Mouse (Mus musculus): ENCODE results near the gene Cpne4.
A peak's percentile ranks its signal among the peaks of the same experiment; 100 is the strongest.

Cpne4 gene

DNA sequence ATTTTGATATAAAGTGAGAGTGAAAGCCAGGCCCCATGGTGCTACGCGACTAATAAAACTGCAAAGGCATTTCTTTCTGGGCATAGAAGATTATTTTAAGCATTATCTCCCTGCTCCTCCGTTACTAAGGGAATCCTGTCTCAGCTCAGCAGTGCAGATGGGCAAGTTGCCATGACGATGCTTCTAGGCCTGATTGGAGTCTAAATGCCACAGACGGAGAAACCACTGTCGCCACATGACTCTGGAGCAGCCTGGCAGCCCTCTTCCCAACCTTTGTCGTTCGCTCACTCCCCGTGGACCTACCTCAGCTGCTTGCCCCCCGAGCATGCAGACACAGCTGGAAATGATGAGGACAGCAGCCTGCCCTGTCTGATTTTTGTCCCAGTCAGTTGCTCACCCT lies 501.3 kb downstream of the Cpne4 start:
- DNase-seq (ENCODE audit: low spot score) = no peak

DNA sequence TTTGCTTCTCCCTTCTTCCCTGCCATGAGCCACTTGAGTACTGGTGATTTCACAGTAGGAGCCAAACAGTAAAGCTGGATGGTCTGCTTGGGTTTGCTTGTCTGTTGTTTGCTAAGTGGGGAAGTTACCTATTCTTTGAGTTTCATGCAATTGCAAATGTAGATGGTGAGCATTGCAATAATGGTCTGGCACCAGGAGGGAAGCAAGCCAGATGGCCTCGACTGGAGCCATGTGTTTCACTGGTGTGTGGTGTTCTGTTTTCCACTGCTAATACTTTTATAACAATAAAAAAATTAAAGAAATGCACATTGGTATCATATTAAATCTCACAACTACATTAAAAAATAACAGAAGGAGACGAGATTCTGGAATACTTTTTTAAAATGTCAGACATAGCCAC lies 502.6 kb downstream of the Cpne4 start:
- DNase-seq (ENCODE audit: low spot score) = no peak

DNA sequence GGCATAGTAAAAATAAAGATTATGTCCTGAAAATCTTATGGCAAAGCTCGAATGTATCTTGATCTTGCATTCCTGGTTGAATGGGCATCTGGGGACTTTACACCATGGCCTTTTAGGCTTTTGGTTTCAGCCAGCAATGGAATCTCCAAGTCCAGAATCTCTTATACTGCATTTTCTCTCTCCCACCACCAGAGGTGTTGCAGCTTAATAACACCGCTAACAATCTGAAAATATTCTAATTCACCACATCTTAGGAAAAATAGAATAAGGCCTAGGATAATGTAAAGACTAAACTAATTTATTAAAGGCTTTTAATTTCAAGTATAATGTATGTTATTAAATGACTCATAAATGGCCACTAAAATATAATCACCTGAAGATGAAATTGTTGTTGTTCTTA lies 503.2 kb downstream of the Cpne4 start:
- no peak for DNase-seq (ENCODE audit: low spot score)

DNA sequence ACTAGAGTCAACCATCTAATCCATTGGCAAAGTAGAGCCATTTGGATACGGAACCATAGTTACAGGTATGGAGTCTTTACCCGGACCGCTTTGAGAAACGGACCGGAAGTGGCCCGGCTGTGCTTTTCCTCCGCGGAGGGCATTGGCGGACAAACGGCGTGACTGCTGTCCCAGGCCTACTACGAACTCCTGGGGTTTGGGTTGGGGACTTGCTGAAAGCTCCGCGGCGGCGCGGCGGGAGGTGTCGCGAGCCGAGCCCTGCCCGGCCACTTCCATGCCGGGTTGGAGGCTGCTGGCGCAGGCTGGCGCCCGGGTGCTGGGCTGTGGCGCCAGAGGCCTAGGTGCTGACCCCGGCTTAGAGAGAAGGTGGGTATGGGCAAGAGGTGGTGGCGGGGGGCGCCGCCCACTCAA lies 506.1 kb downstream of the Cpne4 start, which contains the start of gene Mrpl3:
Mrpl3 (plus strand) TSS at position 93 of the 411 bp plus-strand sequence.
- peak; percentile 89 for DNase-seq (ENCODE audit: low spot score)

DNA sequence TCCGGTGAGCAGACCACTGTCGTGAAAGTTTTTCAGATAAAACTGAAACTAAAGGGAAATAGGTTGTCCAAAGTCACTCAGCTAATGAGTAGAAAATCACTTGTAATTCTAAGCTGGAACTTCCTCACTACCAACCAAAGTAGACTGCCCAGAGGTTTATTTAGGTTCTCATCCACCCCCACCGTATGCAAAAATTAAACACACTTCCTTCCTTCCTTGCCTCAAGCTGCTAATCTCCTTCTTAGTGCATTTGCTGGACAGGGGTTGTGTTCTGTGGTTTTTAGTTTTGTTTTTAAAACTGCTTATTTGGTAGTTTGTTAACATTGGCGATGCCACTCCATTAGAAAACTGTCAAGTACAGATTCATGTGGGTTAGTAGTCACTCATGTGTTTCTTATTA lies 506.7 kb downstream of the Cpne4 start:
- no peak for DNase-seq (ENCODE audit: low spot score)

DNA sequence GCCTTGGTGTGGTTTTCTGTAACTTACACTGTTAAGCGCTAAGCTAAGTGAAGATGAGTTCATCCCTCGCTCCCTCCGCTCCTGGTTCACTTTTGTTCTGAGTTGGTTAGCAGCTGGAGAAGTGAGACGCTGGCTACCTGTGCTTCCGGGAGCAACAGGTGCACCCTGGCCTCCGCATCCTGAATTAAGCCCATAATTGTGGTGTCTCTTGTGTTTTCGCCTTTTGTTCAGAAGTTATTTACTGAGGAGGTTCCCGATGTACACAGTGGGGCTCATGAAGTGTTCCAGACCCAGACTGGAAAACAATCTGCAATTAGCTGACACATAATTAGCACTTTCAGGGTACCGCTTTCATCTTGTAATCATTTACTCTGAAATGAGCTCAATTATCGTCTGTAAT lies 522.0 kb downstream of the Cpne4 start:
- DNase-seq (ENCODE audit: low spot score) = no peak

DNA sequence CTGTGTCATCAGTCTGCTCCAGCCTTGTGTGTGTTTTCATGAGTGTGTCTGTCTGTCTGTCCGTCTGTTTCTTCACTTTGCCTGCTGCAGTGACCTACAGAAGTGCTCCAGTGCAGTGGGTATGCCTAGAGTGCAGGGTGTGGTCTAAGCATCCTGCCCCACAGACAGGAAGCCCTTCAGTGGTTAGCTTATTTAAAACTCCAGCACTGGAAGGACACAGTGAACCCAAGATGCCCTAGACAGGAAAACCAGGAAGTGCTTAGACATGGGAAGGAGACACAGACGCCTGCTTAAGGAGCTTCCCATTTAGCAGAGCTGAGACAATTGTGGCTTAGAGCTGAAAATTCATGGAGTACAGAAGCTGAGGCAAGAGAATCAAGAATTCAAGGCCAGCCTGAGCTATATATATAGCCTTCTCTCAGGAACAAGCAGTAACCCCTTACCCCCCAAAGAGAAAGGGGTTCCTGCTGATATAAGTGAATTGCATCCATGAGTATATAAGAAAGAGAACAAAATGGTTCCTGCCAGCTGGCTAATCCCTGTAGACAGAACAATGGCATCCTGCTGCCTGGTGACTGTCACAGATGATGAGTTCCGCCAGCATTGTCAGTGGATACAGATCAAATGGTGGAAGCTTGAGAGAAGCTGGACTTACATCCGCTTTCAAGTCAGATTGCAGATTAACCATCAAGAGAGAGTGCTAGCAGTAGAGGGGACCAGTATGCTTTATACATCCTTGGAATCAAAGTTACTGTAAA lies 526.1 kb downstream of the Cpne4 start:
- DNase-seq (ENCODE audit: low spot score) = no peak

DNA sequence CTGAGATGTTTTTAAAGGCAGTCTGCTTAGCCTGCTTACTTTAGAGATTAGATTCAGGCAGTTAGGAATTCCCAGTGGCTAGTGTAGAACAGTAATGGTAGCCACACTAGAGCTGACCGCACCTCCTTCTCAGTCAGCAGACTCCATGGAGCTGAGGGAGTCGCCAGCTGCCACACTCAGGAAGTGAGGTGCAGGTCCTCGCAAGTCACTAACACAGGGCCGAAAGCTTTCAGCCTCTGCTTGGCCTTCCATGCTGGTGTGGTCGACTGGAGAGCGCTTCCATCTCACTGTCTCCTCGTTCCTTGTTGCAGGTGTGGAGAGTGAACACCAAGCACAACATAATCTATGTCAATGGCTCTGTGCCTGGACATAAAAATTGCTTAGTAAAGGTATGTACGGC lies 527.8 kb downstream of the Cpne4 start:
- DNase-seq (ENCODE audit: low spot score) = no peak

DNA sequence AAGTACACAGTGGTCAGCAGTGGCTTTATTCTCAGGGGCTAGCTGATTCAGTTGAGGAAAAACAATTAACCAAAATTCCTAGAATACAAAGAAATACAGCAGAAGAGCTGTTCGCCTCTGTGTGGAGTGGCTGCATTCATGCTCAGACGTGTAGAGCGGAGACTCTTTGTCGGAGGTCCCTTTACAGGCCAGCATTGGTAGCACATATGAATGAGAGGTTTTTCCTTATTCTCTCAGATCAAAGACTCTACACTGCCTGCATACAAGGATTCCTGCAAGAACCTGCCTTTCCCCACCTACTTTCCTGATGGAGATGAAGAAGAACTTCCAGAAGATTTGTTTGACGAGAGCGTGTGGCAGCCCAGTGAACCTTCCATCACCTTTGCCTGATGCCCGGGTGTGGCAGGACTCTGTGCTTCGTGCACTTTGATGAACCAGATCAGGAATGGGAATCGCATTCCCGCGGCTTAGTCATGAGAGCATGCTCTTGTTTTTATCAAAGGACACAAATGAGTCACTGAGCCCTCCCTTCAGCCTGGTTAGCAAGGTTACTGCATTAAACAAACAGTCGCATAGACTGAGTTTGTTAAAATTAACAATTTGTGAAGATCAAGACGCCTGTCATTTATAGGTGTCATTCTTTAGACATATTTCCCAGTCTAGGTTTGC lies 529.8 kb downstream of the Cpne4 start:
- DNase-seq (ENCODE audit: low spot score) = no peak

DNA sequence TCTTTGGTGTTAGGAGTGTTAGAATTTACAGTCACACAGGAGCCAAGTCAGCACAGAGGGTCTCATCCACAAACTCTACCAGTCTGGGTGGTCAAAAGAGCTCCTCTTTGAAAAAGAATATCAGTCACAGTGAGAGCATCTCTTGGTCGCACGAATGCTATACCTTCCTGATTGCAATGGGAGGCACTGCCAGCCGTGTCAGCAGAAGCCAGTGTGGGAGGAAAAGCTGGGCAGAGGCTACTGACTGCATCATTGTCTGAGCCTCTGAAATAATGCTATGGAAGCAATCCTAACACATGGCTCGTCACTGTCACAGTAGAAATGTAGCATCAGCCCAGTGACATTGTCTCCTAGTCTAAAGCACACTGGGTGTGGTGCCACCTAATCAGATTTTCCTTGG lies 531.4 kb downstream of the Cpne4 start:
- no peak for DNase-seq (ENCODE audit: low spot score)

DNA sequence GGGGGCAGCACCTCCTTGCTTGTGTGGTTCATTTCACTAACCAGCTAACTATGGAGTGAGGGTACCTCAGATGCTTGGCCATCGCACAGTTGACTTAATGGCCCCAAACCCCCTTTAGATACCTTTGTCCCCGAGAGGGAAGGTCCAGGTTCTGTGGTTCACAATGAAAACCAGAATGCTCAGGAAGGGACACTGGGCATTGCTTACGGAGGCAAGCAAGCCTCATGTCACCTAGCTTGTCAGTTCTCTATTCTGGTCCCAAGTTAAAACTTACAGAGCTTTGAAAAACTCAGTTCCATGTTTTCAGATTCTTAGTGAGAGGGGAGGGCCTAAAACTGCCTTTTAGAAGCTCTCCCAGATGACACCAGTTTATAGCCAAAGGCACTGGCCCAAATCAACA lies 533.2 kb downstream of the Cpne4 start:
- no peak for DNase-seq (ENCODE audit: low spot score)
